Mouse (Mus musculus) forebrain, embryonic 12.5 days (tissue): ENCODE data around the gene Gpr39. TPM values are rescaled to one million over a fixed set of nuclear protein-coding genes. Genes with fewer than 3 reads are reported as not detected.
A peak's percentile ranks its signal among the peaks of the same experiment; 100 is the strongest.

ENCODE experiments used
- ATAC-seq: fragments of 200-750 bp; cut with Nextera tagmentation; 2 replicates; pipeline ENCODE4 v1.8.0; 2017; ENCODE audit warnings: moderate TSS enrichment; ENCODE audit not compliant: low FRiP score
- H3K27ac ChIP-seq: fragments of 300-500 bp; sonication (generic); 2 replicates; pipeline ENCODE4 v1.5.1; 2016; ENCODE audit warnings: mild to moderate bottlenecking
- H3K27me3 ChIP-seq: fragments of 300-500 bp; sonication (generic); 2 replicates; pipeline ENCODE4 v1.6.1; 2016; ENCODE audit warnings: mild to moderate bottlenecking
- H3K36me3 ChIP-seq: fragments of 300-500 bp; sonication (generic); replicated peaks from 2 replicates; pipeline ENCODE4 v1.6.1; 2016; ENCODE audit warnings: mild to moderate bottlenecking
- H3K4me1 ChIP-seq: fragments of 300-500 bp; sonication (generic); 2 replicates; pipeline ENCODE4 v1.6.1; 2016
- H3K4me2 ChIP-seq: fragments of 300-500 bp; sonication (generic); 2 replicates; pipeline ENCODE4 v1.6.1; 2016; ENCODE audit warnings: mild to moderate bottlenecking, moderate library complexity
- H3K4me3 ChIP-seq: fragments of 300-500 bp; sonication (generic); replicated peaks from 2 replicates; pipeline ENCODE4 v1.5.1; 2016; ENCODE audit warnings: mild to moderate bottlenecking
- H3K9ac ChIP-seq: fragments of 300-500 bp; sonication (generic); 2 replicates; pipeline ENCODE4 v1.6.1; 2016; ENCODE audit warnings: mild to moderate bottlenecking
- H3K9me3 ChIP-seq: fragments of 300-500 bp; sonication (generic); 2 replicates; pipeline ENCODE4 v1.6.1; 2016
- WGBS: fragments of 180-500 bp; shearing (Covaris S2); methylation state at CpG from one replicate; pipeline ENCODE4 v1.1.7; 2016; 5-methylcytosine and 5-hydroxymethylcytosine counted together
- polyA plus RNA-seq: library from polyadenylated mRNA; unstranded; fragments of >200 nt; fragmentation: Nextera tagmentation; extraction: Ambion mirVana; gene quantifications from 2 replicates; pipeline ENCODE4 v1.2.1, GENCODE M21; 2016

The Gpr39 gene
- polyA plus RNA-seq, 1 experiment from 2014 or later = not detected

DNA sequence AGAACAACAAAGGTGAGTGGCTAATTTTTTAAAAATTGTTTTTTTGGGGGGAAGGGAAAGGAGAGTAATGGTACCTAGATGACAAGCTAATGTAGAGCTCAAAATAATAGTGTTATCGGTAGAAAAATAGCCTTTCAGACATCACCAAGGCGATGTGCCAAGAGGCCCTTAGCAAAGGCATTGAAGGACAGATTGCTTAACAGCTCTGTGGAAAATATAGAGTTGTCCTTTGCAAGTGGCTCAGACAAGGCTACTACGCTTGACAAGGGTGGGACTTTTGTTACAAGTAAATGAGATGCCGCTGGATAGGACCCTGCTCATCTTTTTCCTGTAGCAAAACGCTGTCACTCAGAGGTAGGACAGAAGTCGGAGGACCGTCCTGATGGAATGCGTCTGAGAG lies 25.5 kb downstream of the Gpr39 start:
- H3K27ac ChIP-seq = no peak overlapping the region
- H3K36me3 ChIP-seq = no peaks in the 10 kb centered on the region
- H3K4me1 ChIP-seq = no peaks in the 10 kb centered on the region
- H3K27me3 ChIP-seq = no peaks in the 10 kb centered on the region
- no peak overlapping the region for H3K4me3 ChIP-seq
- no peak overlapping the region for H3K4me2 ChIP-seq
- no peaks in the 10 kb centered on the region for H3K9me3 ChIP-seq
- no peak overlapping the region for H3K9ac ChIP-seq
- WGBS = 88% methylated on average over 8 of the region's 8 CpGs
- ATAC-seq = no peak

GRCm38 (mm10) chr1:125705412-125705811 lies 28.6 kb downstream of the Gpr39 start:
- no peaks in the 10 kb centered on the region for H3K36me3 ChIP-seq
- H3K27ac ChIP-seq = no peak overlapping the region
- no peak for ATAC-seq

DNA sequence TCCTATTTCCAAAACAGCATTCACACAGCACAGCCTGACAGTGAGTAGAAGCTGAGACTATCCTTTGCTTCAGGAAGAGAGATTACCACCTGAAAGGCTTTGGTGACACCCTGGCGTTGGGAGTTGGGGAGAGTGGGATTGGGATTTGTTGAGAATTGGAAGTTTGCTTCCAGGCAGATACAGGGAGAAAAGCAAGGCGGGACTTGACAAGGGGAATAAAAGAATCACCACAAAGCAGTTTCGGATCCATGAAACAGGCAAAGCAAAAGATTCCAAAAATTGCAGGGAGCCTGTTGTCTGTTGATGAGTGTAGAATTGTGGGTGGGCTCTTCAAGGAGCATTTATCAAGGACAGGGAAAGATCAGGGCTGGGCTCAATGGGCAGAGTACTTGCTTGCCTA lies 38.5 kb downstream of the Gpr39 start:
- Histone ChIP-seq H3K4me3 (no peak overlapping the region), H3K9me3 (no peaks in the 10 kb centered on the region), H3K36me3 (no peaks in the 10 kb centered on the region), H3K27me3 (no peaks in the 10 kb centered on the region), H3K4me2 (no peak overlapping the region), H3K4me1 (0 out of 2 replicates have a peak, but pooled peaks cover 5% of the 10 kb centered on the region), H3K27ac (no peak overlapping the region), H3K9ac (no peak overlapping the region)
- ATAC-seq = no peak
- 63% methylated on average over 3 of the region's 3 CpGs for WGBS

More at GRCm38 (mm10) chr1:125705412-125705811, 28.6 kb downstream of the Gpr39 start:
- H3K9me3 ChIP-seq = no peaks in the 10 kb centered on the region
- H3K4me3 ChIP-seq = no peak overlapping the region
- no peak overlapping the region for H3K9ac ChIP-seq
- H3K4me2 ChIP-seq = no peak overlapping the region
- no peaks in the 10 kb centered on the region for H3K27me3 ChIP-seq
- 78% methylated on average over 3 of the region's 3 CpGs for WGBS
- H3K4me1 ChIP-seq = no peaks in the 10 kb centered on the region

GRCm38 (mm10) chr1:125716241-125716640 lies 39.4 kb downstream of the Gpr39 start:
- no peak for ATAC-seq
- no peak overlapping the region for H3K4me3 ChIP-seq
- 69% methylated on average over 6 of the region's 6 CpGs for WGBS

DNA sequence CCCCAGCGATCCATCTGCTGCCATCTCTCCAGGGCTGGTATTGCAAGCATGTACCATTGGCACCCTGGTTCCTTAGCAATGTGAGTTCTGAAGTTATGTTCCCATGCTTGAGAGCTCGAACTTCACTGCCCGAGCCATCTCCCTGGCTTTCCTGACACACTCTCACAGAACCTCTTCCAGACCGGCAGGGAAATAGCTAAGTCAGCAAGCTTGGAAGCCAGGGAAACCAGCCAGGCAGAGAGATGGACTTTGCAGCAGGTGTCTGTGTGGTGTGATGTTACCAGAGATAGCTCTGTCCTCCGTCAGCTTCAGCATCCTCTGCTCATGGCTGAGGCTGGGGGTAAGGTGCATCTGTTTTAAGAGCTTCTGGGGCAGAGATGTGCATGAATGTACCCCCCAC lies 41.1 kb downstream of the Gpr39 start:
- WGBS = 92% methylated on average over 5 of the region's 5 CpGs
- Histone ChIP-seq H3K27me3 (no peaks in the 10 kb centered on the region), H3K4me3 (no peak overlapping the region), H3K4me2 (no peak overlapping the region), H3K9me3 (no peaks in the 10 kb centered on the region), H3K27ac (no peak overlapping the region), H3K4me1 (0 out of 2 replicates have a peak, but pooled peaks cover 5% of the 10 kb centered on the region), H3K9ac (no peak overlapping the region), H3K36me3 (no peaks in the 10 kb centered on the region)
- ATAC-seq = no peak

More at GRCm38 (mm10) chr1:125716241-125716640, 39.4 kb downstream of the Gpr39 start:
- no peak overlapping the region for H3K4me2 ChIP-seq
- no peaks in the 10 kb centered on the region for H3K27me3 ChIP-seq
- H3K9me3 ChIP-seq = no peaks in the 10 kb centered on the region
- H3K27ac ChIP-seq = no peak overlapping the region
- H3K4me1 ChIP-seq = 0 out of 2 replicates have a peak, but pooled peaks cover 5% of the 10 kb centered on the region
- H3K36me3 ChIP-seq = no peaks in the 10 kb centered on the region
- H3K9ac ChIP-seq = no peak overlapping the region

- H3K9ac ChIP-seq = no peak overlapping the region
- no peak overlapping the region for H3K4me3 ChIP-seq
- H3K4me1 ChIP-seq = 0 out of 2 replicates have a peak, but pooled peaks cover 5% of the 10 kb centered on the region
- no peaks in the 10 kb centered on the region for H3K36me3 ChIP-seq
- 93% methylated on average over 6 of the region's 6 CpGs for WGBS
- no peak overlapping the region for H3K4me2 ChIP-seq
- no peaks in the 10 kb centered on the region for H3K9me3 ChIP-seq
- no peak overlapping the region for H3K27ac ChIP-seq
- ATAC-seq = no peak
- no peaks in the 10 kb centered on the region for H3K27me3 ChIP-seq
Observed at GRCm38 (mm10) chr1:125719127-125719526, 42.3 kb downstream of the Gpr39 start.

DNA sequence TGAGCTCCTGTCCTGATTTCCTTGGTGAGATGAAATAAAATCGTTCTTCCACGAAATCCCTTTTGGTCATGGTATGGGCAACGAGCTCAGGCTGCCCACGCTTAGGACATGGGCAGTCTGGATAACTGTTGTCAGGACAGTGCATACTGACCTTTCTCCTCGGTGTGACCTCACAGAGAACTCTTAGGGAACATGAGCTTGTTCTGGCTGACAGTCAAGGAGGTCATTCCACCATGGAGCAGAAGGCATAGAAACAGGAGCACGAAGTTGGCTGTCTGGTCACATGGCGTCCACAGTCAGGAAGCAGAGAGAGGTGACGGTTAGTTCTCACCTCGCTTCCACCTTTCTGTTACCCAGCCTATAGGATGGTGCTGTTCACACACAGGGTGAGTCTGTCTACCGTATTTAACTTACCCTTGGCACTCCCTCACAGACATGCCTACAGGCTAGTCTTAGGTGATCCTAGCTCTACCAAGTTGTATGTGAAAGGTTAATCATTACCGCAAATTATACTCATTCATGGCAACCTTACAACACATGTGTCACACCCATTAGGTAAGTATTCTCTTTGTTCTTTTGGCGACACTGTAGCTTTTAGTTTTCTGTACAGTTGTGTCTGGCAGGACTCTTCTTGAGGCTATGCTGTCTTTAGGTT lies 44.4 kb downstream of the Gpr39 start:
- Histone ChIP-seq H3K27me3 (no peaks in the 10 kb centered on the region), H3K27ac (no peak overlapping the region), H3K4me3 (no peak overlapping the region), H3K4me2 (no peak overlapping the region), H3K9ac (no peak overlapping the region), H3K9me3 (no peaks in the 10 kb centered on the region), H3K36me3 (no peaks in the 10 kb centered on the region), H3K4me1 (0 out of 2 replicates have a peak, but pooled peaks cover 2% of the 10 kb centered on the region)
- no peak for ATAC-seq
- WGBS = 91% methylated on average over 12 of the region's 12 CpGs

- ATAC-seq = no peak
- Histone ChIP-seq H3K4me1 (no peaks in the 10 kb centered on the region), H3K4me2 (no peak overlapping the region), H3K9me3 (no peaks in the 10 kb centered on the region), H3K9ac (no peak overlapping the region), H3K36me3 (no peaks in the 10 kb centered on the region), H3K27me3 (no peaks in the 10 kb centered on the region), H3K4me3 (no peak overlapping the region), H3K27ac (no peak overlapping the region)
- 88% methylated on average over 5 of the region's 5 CpGs for WGBS
Observed at GRCm38 (mm10) chr1:125724304-125724703, 47.5 kb downstream of the Gpr39 start.

DNA sequence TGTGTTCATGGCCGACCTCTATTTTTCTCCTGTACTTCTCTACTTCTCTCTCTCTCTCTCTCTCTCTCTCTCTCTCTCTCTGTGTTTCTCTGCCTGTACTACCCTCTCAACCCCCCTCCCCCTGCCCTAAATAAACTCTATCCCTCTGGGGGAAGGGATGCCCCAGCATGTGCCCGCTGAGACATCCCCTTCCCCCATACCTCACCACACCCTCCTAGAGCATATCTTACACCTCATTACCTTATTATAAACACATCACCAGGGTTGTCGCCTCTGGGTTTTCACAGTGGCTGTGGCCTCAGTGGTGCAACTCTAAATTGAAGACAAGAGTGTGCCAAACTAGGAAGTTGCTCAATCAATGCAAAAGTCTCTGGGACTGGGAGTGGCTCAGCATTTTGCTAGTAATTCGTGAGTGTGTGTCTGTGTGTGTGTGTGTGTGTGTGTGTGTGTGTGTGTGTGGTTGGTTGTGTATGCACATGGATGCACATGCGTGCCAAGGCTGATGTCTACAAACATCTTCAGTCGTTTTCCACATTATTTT lies 52.3 kb downstream of the Gpr39 start:
- Histone ChIP-seq H3K27me3 (no peaks in the 10 kb centered on the region), H3K9ac (no peak overlapping the region), H3K4me3 (no peak overlapping the region), H3K4me2 (no peak overlapping the region), H3K9me3 (no peaks in the 10 kb centered on the region), H3K4me1 (peaks cover 7% of the 10 kb centered on the region; the same call in 1 of the 2 replicates), H3K36me3 (no peaks in the 10 kb centered on the region), H3K27ac (no peak overlapping the region)
- 76% methylated on average over 6 of the region's 6 CpGs for WGBS
- ATAC-seq = no peak

- peaks cover 7% of the 10 kb centered on the region; the same call in 1 of the 2 replicates for H3K4me1 ChIP-seq
- no peak overlapping the region for H3K9ac ChIP-seq
- H3K27ac ChIP-seq = no peak overlapping the region
- WGBS = 52% methylated on average over 13 of the region's 13 CpGs
- no peak overlapping the region for H3K4me2 ChIP-seq
- no peak overlapping the region for H3K4me3 ChIP-seq
- peak; percentile 63 for ATAC-seq
- H3K27me3 ChIP-seq = no peaks in the 10 kb centered on the region
- no peaks in the 10 kb centered on the region for H3K36me3 ChIP-seq
- no peaks in the 10 kb centered on the region for H3K9me3 ChIP-seq
Observed at GRCm38 (mm10) chr1:125729731-125730536, 53.1 kb downstream of the Gpr39 start.

DNA sequence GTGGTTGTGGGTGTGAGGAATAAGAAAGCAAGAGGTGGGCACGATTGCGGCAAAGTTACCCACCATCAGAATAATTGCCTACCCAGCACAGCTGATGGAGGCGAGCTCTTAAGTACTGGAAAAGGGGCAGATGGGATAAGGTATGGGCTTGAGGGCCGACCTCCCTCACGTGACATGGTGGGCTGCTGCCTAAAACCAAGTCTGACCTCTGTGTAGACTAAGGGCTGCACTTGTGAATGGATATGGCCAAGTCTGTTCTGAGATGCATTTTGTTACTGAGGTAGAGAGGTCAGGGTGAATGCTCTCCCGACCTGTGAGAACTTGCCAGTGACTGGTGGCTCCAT lies 53.7 kb downstream of the Gpr39 start:
- WGBS = 93% methylated on average over 6 of the region's 6 CpGs
- Histone ChIP-seq H3K4me1 (peaks cover 7% of the 10 kb centered on the region; the same call in 1 of the 2 replicates), H3K4me2 (no peak overlapping the region), H3K36me3 (no peaks in the 10 kb centered on the region), H3K9ac (no peak overlapping the region), H3K27me3 (no peaks in the 10 kb centered on the region), H3K27ac (no peak overlapping the region), H3K4me3 (no peak overlapping the region), H3K9me3 (no peaks in the 10 kb centered on the region)
- ATAC-seq = peak; percentile 56

GRCm38 (mm10) chr1:125731854-125732253 lies 55.1 kb downstream of the Gpr39 start:
- no peaks in the 10 kb centered on the region for H3K9me3 ChIP-seq
- peaks cover 7% of the 10 kb centered on the region; the same call in 1 of the 2 replicates for H3K4me1 ChIP-seq
- 82% methylated on average over 4 of the region's 4 CpGs for WGBS
- ATAC-seq = no peak
- no peak overlapping the region for H3K27ac ChIP-seq
- H3K36me3 ChIP-seq = no peaks in the 10 kb centered on the region
- no peak overlapping the region for H3K4me2 ChIP-seq
- H3K4me3 ChIP-seq = no peak overlapping the region
- no peaks in the 10 kb centered on the region for H3K27me3 ChIP-seq
- H3K9ac ChIP-seq = no peak overlapping the region
